Mouse (Mus musculus) cerebellum, adult 11 months (tissue): ENCODE data around the gene Sox10.

Experiments used
- DNase-seq: peaks from one replicate; pipeline ENCODE4 v3.0.0; 2022

The Sox10 gene

DNA sequence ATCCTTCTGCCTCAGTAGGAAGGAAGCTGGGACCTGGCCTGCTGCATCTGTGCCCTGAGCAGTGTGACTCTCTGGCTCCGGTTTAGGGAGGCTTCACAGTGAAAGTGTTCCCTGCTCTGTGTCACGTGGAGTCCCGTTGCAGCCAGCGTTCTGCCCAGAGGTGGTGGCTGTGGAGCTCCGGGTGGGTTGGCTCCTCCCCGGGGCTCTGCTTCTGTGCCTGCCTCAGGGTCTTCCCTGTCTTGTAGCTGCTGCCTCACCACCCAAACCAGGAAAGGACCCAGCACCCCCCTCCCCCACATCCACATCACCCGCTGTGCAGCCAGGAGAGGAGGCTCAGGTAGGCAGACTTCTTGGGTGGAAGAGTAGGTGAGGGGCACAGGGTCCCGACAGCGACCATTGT is 45.5 kb downstream of the Sox10 start:
- DNase-seq: no peak

DNA sequence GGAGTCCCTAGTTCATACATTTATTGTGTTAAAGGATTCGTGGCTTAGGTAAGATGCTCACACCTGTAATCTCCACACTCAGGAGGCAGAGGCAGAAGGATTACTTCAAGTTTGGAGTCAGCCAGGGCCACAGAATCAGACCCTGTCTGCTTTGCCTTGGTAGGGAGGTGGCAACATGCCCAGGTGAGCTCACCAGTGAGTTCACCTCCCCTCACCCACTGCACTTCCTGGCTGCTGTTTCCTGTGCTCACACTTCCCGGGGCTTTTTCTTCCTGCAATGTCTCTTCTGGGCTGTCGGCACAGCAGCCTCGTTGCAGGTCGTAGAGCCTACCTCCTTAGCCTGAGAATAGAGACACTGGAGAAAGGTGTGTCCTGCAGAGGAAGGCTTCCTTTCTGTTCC is 49.8 kb downstream of the Sox10 start:
- DNase-seq: no peak

DNA sequence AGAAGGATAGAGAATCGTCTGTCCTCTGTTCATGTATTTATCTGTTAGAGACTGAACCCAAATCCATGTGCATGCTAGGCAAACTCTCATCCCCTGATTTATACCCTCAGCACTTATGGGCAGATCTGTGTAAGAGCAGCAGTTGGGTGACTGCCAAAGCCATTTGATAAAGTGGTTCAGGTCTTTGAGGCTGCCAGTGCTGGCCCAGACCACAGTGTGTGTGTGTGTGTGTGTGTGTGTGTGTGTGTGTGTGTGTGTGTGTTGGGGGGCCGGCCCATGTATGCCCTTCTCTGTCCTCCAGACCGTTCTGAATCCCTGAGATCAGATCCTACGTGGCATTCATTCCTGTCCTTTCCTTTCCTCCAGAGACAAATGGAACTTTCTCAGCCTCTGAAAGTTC is 53.3 kb downstream of the Sox10 start:
- no peak for DNase-seq

DNA sequence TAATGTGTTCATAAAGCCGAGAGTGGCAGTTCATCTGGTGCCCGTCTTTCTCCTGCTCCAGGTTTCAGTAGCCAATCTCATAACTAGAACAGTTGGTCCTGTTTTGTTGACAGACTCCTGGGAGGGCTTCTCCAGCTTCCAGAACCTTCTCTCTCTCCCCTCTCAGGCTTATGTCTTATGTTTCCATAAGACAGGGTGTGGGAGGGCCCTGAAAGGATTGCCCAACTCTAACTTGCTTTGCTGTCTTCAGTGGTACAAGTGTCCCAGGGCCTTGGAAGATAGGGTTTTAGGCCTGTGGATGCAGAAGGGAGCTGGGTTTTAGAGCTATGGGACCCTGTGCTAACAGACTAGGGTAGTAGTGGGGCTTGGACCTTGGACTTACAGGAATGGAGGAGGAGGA is 54.5 kb downstream of the Sox10 start:
- no peak for DNase-seq

DNA sequence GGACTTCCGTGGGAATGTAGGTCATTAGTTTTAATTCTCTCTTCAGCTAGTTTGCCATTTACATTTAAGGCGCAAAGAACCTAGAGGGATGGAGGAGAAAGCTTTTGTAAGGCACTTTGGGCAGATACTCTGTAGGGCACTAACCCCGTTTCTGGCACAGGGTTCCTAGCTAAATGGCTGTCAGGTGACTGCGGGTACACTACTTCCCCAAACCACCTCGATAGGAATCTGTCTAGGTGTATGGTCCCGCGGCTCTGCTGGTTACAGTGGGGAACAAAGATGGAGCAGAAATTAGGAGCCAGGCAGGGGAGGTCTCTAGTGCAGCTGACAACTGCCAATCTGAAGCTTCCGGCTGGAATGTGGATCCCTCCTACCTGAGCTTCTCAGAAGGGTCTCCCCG is 55.0 kb downstream of the Sox10 start:
- DNase-seq: no peak

GRCm38 (mm10) chr15:79109321-79109934 is 55.6 kb downstream of the Sox10 start:
- no peak for DNase-seq

DNA sequence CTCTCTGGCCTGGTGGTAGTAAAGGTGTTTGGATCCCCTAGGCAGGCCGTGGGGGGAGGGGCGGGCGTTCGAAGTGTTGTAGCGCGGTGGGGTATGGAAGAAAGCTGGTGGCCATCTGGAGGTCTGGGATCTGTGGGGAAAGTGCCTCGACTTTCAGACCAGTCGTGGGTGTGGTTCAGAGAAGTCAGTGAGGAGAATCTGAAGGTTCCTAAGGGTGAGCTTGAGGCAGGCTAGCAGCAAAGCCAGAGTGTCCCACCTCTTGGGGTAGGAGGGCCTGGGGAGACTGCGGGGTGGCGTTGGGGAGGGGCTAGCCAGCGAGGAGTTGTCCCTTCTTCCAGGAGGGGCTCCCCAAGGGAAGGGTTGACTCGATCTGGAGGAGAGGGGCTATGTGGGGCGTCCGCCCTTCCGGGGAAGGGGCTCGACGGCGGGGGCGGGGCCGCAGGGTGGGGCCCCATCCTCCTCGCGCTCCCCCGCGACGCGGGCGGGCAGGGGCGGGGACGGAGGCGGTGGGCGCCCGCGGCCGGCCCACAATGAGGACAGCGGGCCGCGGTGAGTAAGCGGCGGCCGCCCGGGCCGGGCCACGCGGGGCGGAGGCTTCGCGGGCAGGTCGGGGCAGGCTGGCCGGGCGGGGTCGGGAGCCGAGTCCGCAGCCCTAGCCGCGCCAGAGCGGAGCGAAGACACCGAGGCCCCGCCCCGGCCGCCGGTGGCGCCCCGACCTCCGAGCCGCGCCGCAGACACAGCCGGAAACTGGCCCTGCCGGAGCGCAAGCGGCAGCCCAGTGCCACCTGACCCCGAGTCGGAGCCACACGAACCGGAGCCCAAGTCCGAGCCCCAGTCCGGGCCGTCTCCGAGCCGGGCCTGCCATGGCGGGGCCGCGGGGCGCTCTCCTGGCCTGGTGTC is 56.4 kb downstream of the Sox10 start, which contains the start of gene Micall1:
Micall1 (plus strand) TSS at position 478 of the 900 bp plus-strand sequence.
- DNase-seq: peak; percentile 75

DNA sequence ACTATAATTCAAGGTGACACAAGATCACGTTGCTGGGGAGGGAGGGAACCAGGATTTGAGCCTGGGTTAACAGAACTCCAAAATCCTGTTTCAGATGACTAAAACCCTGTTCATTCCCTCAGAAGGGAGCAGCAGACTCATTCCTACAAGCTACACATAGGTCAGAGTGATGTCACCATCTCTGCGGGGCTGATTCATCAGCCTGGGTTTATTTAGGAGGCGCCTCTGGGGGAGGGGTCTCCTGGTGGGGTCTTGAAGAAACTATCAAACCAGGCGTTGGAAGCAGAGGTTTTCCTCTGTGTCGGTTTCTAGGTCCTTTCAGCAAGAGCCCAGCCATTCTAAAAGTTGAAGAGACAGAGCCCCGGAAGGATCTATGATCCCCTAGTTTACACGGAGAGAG is 57.1 kb downstream of the Sox10 start:
- no peak for DNase-seq

- DNase-seq: no peak
Observed at GRCm38 (mm10) chr15:79105804-79106203, 59.2 kb downstream of the Sox10 start.
